Mouse (Mus musculus) liver, adult 2 months (tissue): Measurements from ENCODE around the gene Galns. TPM values are rescaled to one million over a fixed set of nuclear protein-coding genes. Genes with fewer than 3 reads are reported as not detected.

Experiments used
- DNase-seq: peaks from one replicate; pipeline ENCODE4 v3.0.0-alpha.2; 2011; ENCODE audit warnings: low read depth, low spot score; ENCODE audit errors: extremely low read depth
- H3K27ac ChIP-seq: fragments of 200-500 bp; replicated peaks from 2 replicates; pipeline ENCODE4 v1.5.1; 2012; ENCODE audit warnings: low read depth, mild to moderate bottlenecking, control low read depth, inconsistent platforms, low read length; ENCODE audit not compliant: insufficient read depth
- H3K27me3 ChIP-seq: fragments of 200-500 bp; 2 replicates; pipeline ENCODE4 v1.6.1; 2012; ENCODE audit warnings: mild to moderate bottlenecking, moderate library complexity, low read length, inconsistent platforms; ENCODE audit not compliant: control insufficient read depth, insufficient read depth
- H3K36me3 ChIP-seq: fragments of 200-500 bp; 2 replicates; pipeline ENCODE4 v1.6.1; 2012; ENCODE audit warnings: low read length, inconsistent platforms; ENCODE audit not compliant: control insufficient read depth, insufficient read depth
- H3K4me1 ChIP-seq: fragments of 200-500 bp; 2 replicates; pipeline ENCODE4 v1.6.1; 2011; ENCODE audit warnings: low read length; ENCODE audit not compliant: control insufficient read depth, insufficient read depth
- H3K4me3 ChIP-seq: fragments of 200-500 bp; 2 replicates; pipeline ENCODE4 v1.5.1; 2011; ENCODE audit warnings: low read depth, mild to moderate bottlenecking, control low read depth, low read length, moderate library complexity; ENCODE audit not compliant: insufficient read depth
- H3K79me2 ChIP-seq: fragments of 200-500 bp; 2 replicates; pipeline ENCODE4 v1.6.1; 2012; ENCODE audit warnings: inconsistent platforms, mild to moderate bottlenecking, low read length, moderate library complexity; ENCODE audit not compliant: control insufficient read depth, insufficient read depth
- H3K9ac ChIP-seq: fragments of 200-500 bp; 2 replicates; pipeline ENCODE4 v1.6.1; 2012; ENCODE audit warnings: low read depth, mild to moderate bottlenecking, control low read depth, inconsistent platforms, low read length
- CTCF ChIP-seq: fragments of 200-500 bp; IDR thresholded peaks from 2 replicates; pipeline ENCODE4 v1.5.1; 2011; ENCODE audit warnings: low read depth, low read length, control low read depth
- POLR2A ChIP-seq: fragments of 200-500 bp; IDR thresholded peaks from 2 replicates; pipeline ENCODE4 v1.6.1; 2011; ENCODE audit warnings: low read length, control low read depth; ENCODE audit not compliant: insufficient read depth; ENCODE audit errors: extremely low read depth
- WGBS: fragments of 180-500 bp; shearing (Covaris S2); methylation state at CpG from one replicate; pipeline ENCODE4 v1.1.7; 2018; 5-methylcytosine and 5-hydroxymethylcytosine counted together
- polyA plus RNA-seq: library from polyadenylated mRNA; depleted of rRNA; stranded (reverse); fragments of >200 nt; gene quantifications from 2 replicates; pipeline ENCODE4 v1.2.3, GENCODE M21; 2012
- total RNA-seq: library from RNA; depleted of rRNA; stranded (reverse); fragments of >200 nt; gene quantifications from 2 replicates; pipeline ENCODE4 v1.2.3, GENCODE M21; 2014

Galns gene
- total and polyA plus RNA-seq, 2 experiments = 4.1 to 6.6 TPM

DNA sequence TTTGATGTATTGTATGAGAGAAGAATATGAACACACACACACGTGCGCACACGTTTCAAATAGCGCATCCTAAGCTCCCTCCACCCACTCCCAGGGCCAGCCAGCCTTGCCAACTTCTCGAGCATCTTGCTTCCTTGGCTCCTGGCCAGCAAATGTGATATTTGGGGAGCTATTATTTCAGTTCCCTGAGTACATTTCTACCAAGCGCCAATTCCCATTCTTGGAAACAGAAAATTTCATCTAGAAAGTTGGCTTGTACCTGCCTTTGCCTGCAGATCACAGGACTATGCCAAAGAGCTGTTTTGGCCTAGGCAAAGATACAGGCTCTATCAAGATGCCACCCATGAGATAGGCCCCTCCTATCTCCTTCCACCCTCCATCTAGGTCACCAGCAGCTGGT lies 56.5 kb downstream of the Galns start:
- Histone ChIP-seq H3K27ac (no peak overlapping the region), H3K27me3 (no peaks in the 10 kb centered on the region), H3K79me2 (no peaks in the 10 kb centered on the region), H3K36me3 (no peaks in the 10 kb centered on the region), H3K9ac (no peak overlapping the region), H3K4me1 (no peaks in the 10 kb centered on the region), H3K4me3 (no peak overlapping the region)
- TF ChIP-seq POLR2A = no peak
- TF ChIP-seq CTCF = no peak
- 82% methylated on average over 6 of the region's 6 CpGs for WGBS
- DNase-seq = no peak

DNA sequence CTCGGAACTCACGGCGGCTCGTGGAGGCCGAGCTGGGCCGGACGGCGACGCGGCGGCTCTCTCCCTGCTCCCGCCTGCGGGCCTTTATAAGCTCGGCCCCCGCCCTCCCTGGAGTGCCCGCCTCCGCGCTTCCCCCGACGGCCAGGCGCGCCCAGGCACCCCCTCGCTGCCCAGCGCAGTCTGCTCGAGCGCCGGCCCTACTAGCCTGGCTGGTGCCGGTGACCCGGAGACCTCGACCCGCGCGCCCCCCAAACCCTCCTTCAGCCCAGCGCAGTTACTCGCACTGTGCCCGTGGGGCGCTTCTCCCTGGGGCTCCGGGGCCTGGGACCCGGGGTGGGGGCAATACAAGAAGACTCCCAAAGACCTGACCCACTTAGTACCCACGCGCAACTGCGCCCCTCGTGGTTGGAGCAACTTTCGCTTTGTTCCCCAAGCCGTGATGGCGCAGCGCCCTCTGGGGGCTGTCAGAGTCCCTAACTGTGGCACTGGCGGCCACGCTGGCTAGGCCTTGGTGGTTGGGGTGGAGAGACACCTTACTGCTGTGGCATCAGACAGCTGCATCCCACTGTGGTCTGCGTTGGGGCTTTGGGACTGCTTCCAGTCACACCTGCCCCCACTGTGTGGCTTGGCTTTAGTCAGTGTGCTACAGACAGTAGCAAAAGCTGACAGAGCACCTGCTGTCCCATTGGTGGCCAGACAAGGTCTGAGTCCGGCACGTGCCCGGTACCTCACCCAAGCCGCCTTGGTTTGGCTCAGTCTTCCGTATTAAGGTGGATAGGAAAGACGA lies 59.8 kb downstream of the Galns start, which contains the start of gene Piezo1:
TSS of gene Piezo1 (minus strand) at position 65 of the 787 bp plus-strand sequence.
- 10% methylated on average over 56 of the region's 56 CpGs for WGBS
- H3K4me1 ChIP-seq = no peaks in the 10 kb centered on the region
- no peaks in the 10 kb centered on the region for H3K79me2 ChIP-seq

DNA sequence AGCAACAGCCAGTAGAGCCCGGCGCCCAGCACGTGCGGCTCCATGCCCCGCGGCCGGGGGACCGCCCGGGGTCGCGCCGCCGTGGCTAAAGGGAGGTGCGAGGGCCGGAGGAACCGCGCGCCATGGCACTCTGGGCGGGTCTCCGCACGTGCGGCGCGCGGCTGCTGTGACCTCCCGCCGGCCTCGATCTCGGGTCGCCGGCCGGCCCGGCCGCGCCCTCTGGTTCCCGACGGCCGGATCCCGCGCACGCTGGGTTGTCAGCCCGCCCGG lies 60.3 kb downstream of the Galns start:
- Histone ChIP-seq H3K36me3 (no peaks in the 10 kb centered on the region), H3K27ac (no peak overlapping the region), H3K9ac (peak overlapping the region; percentile 78), H3K79me2 (no peaks in the 10 kb centered on the region; the same call in 1 of the 2 replicates), H3K4me1 (no peaks in the 10 kb centered on the region), H3K4me3 (peak overlapping the region; percentile 60), H3K27me3 (no peaks in the 10 kb centered on the region)
- TF ChIP-seq POLR2A = no peak
- no peak for TF ChIP-seq CTCF
- no peak for DNase-seq
- WGBS = 1% methylated on average over 43 of the region's 43 CpGs

More for the DNA sequence above, 59.8 kb downstream of the Galns start, which contains the start of gene Piezo1:
- no peak within 1 kb of the TSS for H3K27ac ChIP-seq
- H3K36me3 ChIP-seq = no peaks in the 10 kb centered on the region
- TF ChIP-seq POLR2A (peak; percentile 70; the same call in 1 of the 2 replicates), CTCF (peak; percentile 100)
- H3K9ac ChIP-seq = peak within 1 kb of the TSS; percentile 78
- no peaks in the 10 kb centered on the region for H3K27me3 ChIP-seq
- peak within 1 kb of the TSS; percentile 60 for H3K4me3 ChIP-seq
- peak; percentile 76 for DNase-seq

DNA sequence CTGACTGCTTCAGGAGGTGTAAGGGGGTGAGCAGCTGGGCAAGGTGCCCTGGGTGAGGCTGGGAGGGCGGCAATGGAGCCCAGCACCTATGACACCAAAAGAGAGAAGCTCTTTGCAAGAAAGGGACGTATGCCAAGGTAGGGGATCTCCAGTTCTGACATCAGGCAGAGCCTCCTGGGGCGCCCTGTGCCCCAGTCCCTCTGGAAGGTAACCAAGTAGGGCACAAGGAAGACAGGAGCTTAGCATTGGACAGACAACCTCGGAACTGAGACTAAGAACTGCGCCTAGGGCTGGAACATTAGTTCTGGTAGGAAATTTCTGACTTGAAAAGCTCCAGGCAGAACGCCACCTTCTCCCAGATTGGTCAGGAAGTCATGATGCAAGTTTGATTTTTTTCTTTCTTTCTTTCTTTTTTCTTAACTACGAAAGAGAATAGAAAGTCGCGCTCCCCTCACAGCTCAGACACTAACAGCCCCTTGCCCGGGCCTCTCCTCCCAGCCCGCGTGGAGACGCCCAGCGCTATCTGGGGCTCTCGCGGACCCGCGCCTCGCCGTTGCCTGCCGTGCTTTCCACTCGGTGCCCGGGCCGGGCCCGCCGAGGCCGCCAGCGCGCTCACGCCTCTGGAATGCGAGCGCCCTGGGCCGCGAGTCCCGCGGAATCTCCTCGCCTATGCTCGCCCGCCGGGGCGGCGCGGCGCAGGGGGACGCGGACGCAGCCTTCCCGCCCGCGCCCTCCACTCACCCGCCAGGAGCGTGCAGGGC lies 60.8 kb downstream of the Galns start:
- WGBS = 9% methylated on average over 51 of the region's 52 CpGs

DNA sequence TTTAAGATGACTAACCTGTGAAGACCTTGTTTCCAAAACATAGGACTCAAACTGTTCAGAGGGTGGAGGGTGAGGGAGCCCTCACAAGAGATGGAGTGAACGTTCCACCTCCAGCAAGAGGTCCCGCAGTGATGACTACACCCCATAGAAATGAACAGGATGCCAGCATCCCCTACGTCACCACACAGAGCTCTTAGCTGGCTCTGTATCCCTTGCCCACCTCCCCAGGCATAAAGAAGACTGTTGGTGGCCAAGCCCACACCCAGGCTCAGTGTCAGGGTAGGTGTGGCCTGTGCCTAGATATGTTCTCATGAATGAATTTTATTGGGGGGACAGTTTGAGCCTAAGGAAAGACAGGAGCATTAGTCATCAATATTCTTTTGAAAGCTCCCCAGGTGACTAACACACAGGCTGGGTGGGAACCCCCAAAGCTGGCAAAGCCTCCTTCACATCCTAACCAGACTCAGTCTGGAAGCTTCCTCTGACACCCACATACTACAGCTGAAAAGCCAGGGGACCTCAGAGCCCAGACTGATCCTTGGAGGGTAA lies 62.3 kb downstream of the Galns start:
- no peak overlapping the region for H3K9ac ChIP-seq
- no peak for DNase-seq
- no peaks in the 10 kb centered on the region; the same call in 1 of the 2 replicates for H3K79me2 ChIP-seq
- H3K4me1 ChIP-seq = no peaks in the 10 kb centered on the region
- no peak for TF ChIP-seq CTCF
- no peak for TF ChIP-seq POLR2A
- no peak overlapping the region for H3K4me3 ChIP-seq
- H3K27me3 ChIP-seq = no peaks in the 10 kb centered on the region
- H3K36me3 ChIP-seq = no peaks in the 10 kb centered on the region
- no peak overlapping the region for H3K27ac ChIP-seq
- WGBS = 85% methylated on average over 3 of the region's 3 CpGs

More for the DNA sequence above, 60.8 kb downstream of the Galns start:
- Histone ChIP-seq H3K4me1 (no peaks in the 10 kb centered on the region), H3K27me3 (no peaks in the 10 kb centered on the region), H3K36me3 (no peaks in the 10 kb centered on the region), H3K4me3 (peak overlapping the region; percentile 60), H3K9ac (peak overlapping the region; percentile 78), H3K79me2 (no peaks in the 10 kb centered on the region; the same call in 1 of the 2 replicates), H3K27ac (no peak overlapping the region)
- peak; percentile 22 for DNase-seq
- TF ChIP-seq POLR2A (no peak), CTCF (no peak)
